Mouse (Mus musculus) ES-CJ7 (cell line): ENCODE data around the gene Gpr31b.
"Not testable (repeated sequence)": the region's sequence is repeated elsewhere in the genome, so short reads cannot be mapped to it uniquely, and the experiment has no call there.

ENCODE experiments used
- DNase-seq: peaks from one replicate; pipeline ENCODE4 v3.0.0; 2011; ENCODE audit warnings: low read depth, low spot score

The Gpr31b gene

DNA sequence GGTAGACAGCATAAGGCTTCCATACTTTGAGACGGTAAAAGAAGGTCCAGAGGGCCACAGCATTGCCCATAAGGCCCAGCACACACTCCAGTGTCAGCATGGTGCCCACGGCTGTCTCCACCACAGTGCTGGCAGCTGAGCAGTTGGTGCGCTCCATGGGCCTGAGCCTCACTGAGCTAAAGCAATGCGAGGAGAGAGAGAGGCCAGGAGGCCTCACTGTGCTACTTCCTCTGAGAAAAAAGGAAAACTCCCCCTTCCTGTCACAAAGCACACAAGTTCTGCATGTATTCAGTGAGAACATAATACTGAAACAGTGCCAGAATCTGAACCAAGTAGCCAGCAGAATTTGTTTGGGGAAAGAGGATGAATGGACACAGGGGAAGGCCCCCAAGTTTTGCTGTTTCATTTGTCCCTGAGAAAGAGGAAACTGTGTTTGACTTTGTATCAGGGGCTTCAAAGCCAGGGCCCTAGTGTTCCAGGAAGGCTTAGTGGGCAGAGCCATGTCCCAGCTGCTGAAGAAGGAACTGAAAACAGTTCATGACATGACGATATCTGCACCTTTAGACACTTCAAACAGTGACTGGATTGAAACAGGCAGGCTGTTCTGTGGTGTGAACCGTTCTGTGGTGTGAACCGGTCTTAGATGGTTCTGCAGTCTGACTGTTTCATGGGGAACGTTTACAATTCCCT, at the start of gene Gpr31b:
Gpr31b (minus strand) TSS at position 173 of the 690 bp plus-strand sequence.
- DNase-seq = not testable (repeated sequence)

DNA sequence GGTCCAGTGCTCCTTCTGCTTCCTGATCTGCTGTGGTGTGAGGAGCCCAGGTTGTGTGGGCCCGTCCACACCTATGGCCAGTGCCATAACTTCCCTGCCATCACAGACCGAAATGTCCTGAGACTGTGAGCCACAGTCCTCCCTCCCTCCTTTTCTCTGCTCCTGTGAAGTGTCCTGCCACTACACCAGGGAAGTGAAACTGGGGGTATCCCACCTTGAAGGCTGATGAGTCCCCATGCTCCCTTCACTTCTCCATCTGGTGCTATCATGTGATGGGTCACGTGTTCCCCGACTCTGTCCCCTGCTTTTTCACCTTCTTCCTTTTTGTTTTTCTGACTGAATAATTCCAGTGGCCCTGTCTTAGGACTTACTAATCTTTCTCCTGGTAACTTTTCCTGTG, 40.9 kb upstream of the Gpr31b start:
- DNase-seq = not testable (repeated sequence)

DNA sequence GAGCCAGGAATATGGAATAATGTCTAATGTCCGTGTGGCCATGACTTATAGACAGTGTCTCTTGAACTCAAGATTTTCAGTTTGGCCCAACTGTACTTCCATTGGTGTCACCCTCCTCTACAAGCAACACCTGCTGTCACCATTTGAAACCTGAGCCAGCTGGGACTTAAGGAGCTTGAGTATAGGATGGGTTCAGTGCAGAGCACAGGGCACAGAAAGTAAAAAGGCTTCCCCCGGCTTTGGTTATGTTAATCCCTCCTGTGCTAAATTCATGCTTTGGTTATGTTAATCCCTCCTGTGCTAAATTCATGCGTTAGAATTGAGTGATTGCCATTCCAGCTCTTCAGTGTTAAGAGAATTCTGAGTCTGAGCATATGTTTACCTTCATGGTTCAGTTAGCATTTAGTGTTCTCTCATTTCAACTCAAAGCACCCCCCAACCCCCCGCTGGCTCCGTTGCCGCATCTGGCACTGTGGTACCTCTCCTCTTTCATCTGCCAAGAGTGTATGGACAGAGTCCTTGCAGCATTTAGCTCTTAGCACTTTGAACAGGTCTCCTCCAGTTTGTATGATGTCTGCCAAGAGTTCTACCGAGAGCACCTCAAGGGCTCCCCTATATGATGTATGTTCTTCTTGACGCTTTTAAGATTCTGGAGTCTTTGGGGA, 40.1 kb upstream of the Gpr31b start:
- DNase-seq = peak; percentile 12

DNA sequence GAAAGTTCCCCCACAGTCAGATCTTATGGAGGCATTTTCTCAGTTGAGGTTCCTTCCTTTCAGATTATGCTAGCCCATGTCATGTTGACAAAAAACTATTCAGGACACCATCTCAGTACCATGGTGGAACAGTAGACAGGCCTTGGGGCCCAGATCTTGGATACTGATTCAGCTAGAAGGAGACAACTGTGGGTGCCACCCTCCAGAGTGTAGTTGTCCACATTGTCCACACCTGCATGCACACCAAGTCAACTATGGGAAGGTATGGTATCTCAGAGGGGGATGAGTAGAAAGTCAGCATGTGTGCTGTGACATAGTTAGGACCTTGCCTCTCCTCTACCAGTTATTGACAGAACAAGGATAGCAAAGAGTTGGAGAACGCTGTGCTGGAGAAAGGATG, 39.4 kb upstream of the Gpr31b start:
- not testable (repeated sequence) for DNase-seq

DNA sequence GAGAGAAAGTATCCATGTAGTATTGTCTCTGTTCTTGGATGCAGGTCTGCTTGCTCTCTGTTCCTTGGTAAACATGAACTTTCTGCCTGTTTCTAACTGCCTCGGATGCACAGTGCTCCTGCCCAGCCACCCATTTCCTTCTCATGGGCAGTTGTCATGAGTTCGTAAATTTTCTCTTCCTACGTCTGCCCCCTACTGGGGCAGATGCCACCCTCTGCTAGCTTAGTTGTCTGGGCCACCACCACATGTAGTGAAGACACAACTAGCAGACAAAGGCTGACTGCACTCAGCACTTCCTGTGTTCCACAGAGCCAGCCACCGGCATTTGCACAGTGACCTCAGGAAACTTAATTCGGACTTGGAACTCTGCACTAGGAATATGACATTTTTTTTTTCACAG, 17.1 kb upstream of the Gpr31b start:
- not testable (repeated sequence) for DNase-seq

DNA sequence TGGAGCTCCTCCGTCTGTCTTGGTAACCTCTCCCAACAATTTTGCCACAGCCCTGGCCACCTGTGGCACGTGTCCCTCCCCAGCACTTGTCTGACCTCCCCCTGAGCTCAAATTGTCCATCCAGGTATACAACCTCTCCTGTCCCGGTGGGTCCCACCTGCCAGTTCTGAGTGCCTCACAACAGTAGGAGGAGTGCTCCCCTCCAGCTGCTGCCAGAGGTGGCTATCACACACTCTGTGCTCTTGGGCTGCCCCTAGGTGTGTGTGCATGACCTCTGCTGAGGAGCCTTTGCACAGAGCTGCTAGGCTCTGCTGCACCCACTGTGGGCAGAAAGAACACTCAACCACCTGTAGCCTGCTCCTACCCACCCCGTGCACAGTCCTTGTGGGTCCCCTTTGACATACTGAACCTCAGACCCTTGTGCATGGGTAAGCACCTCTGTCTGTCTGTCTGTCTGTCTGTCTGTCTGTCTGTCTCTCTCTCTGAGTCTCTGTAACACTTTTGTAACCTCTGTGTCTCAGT, 15.8 kb upstream of the Gpr31b start:
- not testable (repeated sequence) for DNase-seq

DNA sequence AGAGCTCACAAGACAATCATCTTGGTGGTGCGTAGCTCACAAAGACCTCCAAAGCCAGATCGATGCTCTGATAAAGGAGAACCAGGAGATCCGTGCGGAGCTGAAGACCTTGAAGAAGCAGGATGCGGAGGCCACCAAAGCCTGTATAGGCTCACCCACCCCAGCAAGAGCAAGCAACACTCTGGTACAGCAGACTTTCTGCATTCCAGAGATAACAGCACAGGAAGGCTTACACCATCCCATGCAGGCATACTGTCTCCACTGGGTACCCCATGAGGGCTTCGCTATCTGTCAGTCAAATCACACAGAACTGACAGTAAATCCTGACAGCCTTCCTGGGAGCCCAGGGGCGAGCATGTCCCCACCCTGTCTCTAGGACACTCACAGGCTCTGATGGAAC, 10.8 kb upstream of the Gpr31b start:
- not testable (repeated sequence) for DNase-seq

DNA sequence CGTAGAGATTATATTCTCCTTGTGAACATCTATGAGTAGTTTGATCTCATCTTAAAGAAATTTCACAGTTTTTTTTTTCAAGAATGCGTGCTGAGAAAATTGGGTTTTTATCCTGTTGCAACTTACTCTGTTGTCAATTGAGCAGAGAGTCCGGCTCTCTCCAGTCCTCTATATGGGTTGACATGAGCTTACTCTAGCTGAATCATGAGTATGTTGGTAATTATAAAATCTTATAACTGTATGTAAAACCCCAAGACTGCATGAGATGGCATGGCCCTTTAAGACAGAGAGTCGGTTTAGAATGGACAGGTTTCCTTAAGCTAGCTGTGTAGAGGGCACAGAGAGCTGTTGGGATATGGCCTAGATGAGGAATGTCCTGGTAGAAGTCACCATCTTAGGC, 8.7 kb upstream of the Gpr31b start, which contains the start of gene Tcp10b:
Tcp10b (plus strand) TSS at position 301 of the 400 bp plus-strand sequence.
- DNase-seq = not testable (repeated sequence)

DNA sequence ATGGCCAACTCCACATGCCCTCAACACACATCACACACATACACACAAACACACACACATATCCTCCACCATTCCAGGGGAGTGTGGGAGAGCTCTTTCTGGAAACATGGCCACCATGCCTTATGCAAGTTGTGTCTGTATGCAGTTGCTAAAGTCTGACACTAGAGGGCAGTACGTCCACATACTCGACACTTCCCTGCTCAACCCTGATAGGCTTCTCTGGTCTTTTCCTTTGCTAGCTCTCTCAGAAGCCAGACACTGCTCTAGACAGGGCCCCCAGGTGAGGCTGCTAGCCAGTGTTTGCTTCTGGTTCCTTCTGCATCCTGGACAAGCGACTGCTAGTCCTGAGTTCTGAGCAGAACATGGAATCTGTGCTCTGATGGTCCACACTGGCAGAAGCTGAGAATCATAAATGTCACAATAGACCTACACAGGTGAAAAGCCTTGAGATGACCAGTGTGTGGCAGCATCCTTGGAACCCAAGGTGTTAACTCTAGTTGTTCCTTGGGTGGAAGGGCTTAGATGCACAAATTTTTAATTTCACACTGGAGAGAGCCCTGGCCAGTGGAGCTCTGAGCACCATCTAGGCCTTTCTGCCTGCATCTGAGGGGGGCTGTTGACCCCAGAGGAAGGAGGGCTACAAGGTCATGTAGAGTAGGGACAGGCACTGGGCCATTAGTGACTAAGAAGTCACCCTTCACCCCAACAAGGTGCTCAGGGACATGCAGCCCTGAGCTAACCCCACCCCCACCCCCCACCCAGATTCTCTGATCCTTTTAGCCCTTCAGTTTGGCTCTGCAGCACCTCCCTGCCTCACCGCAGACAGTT, 8.0 kb downstream of the Gpr31b start:
- DNase-seq = peak; percentile 86

DNA sequence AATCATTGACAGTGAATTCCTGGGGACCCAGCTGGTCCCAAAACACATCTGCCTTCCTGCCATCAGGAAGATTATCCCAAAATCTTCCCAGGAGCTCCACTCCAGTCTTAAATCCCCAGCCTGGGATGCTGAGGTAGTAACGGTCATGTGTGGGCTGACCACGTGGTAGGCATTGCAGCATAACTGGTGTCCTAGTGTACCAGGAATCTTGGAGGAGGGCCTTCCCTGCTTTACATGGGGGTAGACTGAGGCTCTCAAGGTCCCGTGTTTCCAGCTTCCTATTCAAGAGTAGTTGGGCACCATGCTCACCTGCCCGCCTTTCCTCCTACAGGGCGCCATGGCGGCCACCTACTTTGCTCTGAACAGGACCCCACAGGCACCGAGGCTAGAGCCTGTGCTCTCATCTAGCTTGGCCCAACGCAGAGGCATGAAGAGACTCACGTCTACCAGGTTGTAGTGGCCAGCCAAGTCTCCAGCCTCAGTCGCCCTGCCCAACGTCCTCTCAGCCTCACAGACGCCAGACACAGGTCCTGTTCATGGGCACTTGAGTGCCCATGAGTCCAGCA, 15.4 kb downstream of the Gpr31b start:
- not testable (repeated sequence) for DNase-seq

DNA sequence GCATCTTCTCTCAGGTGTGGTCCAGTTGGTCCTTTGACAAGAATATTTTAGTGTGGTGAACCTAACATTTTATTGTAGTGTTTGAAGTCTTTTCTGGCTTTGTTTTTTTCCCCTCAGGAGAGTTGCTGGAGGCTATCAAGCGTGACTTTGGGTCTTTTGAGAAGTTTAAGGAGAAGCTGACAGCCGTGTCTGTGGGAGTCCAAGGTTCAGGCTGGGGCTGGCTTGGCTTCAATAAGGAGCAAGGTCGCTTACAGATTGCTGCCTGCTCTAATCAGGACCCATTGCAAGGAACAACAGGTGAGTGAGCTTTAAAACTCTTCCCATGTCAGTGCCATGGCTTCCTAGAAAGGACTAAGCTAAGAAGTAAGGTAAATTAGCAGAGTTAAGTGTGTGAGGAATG, 38.8 kb downstream of the Gpr31b start:
- DNase-seq = no peak

DNA sequence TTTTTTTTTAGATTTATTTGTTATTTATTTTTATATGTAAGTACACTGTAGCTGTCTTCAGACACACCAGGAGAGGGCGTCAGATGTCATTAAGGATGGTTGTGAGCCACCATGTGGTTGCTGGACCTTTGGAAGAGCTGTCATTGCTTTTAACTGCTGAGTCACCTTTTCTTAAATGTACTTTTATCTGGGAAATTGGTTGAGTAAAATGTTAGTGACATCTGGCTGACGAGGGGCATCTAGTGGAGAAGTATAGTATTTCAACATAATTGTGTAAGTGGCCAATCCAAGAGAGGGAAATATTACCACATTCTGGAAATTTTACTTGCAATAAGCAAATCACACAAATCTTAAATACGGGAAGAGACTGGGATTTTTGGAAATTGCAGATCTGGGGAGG, 42.2 kb downstream of the Gpr31b start:
- DNase-seq = peak; percentile 58

DNA sequence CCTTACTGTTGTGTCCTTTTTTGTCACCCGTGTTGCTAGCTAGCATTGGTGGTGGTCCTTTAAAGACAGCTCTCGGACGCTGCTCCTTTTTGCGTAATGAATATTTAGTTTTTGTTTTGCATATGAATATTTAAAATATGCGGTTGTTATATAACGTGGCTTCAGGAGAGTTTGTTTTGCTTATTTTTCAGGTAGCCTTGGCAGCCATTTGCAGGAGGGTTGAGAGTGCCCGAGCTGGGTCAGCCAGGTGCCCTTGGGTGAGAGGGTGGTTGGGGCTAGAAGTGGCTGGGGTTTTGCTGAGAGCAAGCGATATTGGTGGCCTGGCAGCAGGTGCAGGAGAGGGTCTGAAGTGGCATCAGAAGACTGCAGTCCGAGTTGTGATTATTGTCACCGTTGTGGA, 43.6 kb downstream of the Gpr31b start:
- no peak for DNase-seq

DNA sequence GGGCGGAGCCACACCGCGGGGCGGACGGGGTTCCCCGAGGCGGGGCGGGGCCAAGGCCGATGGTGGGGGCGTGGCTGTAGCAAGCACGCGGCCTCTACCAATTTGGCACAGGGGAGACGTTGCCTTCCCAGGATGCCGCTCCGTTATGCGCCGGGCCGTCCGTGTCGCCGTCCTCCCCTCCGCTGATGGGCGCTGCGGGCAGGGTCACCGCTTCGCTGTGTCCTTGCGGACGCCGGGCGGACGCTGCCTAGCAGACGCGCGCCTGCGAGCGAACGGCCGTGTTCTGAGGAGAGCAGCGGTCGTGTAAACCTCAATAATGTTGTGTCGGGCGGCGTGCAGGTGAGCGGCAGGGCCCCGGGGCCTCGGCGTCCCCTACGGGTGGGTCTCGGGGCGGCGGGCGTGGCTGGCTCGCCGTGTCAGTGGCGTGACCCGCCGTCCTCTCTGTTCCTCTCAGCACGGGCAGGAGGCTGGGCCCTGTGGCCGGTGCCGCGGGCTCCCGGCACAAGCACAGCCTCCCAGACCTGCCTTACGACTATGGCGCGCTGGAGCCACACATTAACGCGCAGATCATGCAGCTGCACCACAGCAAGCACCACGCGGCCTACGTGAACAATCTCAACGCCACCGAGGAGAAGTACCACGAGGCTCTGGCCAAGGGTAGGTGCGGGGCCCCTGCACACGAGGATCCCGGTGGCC, 44.2 kb downstream of the Gpr31b start:
- peak; percentile 95 for DNase-seq

DNA sequence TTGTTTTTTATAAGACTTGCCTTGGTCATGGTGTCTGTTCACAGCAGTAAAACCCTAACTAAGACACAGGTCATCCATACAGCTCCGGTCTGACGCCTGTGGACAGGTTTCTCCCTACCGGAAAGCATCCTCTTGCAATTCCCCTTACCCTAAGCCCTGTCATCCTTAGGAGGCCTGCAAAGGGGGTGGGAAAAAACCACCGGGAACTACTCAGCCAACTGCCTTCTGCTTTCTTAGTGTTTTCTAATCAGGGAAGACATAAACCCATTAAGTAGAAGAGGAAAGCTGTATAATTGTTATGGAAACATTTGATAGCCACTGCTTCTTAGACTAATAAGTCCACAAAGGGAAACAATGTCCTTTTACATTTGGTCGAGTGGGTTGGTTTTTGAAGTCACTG, 45.1 kb downstream of the Gpr31b start:
- no peak for DNase-seq

DNA sequence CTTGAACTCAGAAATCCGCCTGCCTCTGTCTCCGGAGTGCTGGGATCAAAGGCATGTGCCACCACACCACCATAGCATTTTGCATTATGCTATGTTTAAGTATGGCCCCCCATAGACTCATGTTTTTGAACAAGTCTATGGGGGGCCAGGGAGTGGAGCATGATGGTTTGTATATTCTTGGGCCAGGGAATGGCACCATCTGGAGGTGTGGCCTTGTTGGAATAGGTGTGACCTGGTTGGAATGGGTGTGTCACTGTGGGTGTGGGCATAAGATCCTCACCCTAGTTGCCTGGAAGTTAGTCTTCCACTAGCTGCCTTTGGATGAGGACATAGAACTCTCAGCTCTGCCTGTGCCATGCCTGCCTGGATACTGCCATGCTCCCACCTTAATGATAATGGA, 45.5 kb downstream of the Gpr31b start, which contains the start of gene Sod2:
Sod2 (plus strand) TSS at position 301 of the 400 bp plus-strand sequence.
- not testable (repeated sequence) for DNase-seq

DNA sequence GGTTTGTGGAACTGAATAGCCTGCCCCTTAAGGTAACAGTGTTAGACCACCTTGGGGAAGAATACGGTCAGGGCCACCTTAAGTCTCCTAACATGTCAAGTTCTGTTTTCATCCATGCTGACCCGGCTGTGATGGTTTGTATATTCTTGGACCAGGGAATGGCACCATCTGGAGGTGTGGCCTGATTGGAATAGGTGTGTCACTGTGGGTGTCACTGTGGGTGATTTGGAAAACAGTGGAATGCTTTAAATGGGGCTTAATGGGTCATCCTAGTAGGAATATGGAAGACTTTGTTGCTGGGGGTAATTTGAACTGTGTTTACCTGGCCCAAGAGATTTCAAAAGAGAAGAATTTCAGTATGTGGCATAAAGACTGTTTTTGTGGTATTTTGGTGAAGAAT, 47.7 kb downstream of the Gpr31b start:
- peak; percentile 55 for DNase-seq

DNA sequence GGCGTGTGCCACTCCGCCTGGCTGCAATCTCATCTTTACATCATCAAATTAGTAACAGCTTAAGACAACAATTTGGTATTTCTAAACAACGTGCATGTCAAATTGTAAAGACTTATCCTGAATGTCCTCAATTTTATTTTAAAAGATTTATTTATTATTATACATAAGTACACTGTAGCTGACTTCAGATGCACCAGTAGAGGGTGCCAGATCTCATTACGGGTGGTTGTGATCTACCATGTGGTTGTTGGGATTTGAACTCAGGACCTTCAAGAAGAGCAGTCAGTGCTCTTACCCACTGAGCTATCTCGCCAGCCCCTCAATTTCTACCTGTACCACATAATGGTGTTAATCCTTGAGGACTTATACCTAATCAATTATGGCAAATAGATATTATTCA, 49.9 kb downstream of the Gpr31b start:
- DNase-seq = not testable (repeated sequence)
